Mouse (Mus musculus): ENCODE measurements at regions not wholly inside any gene's neighbourhood (a gene's known extent, or its start where the extent isn't known, plus 50 kb on each side); places are given as distances from the start of the nearest gene placed in this dataset.

GRCm38 (mm10) chr10:22917797-22918196, 97.8 kb upstream of the Tcf21 start:
- DNase-seq: no peak

GRCm38 (mm10) chr10:22915785-22916514, 96.0 kb upstream of the Tcf21 start:
- peak; percentile 44 for DNase-seq

GRCm38 (mm10) chr10:22913112-22913511, 93.1 kb upstream of the Tcf21 start:
- peak; percentile 42 for DNase-seq

- no peak for DNase-seq
Observed at GRCm38 (mm10) chr10:22908640-22909039, 88.7 kb upstream of the Tcf21 start.

GRCm38 (mm10) chr10:22905281-22905680, 85.3 kb upstream of the Tcf21 start:
- no peak for DNase-seq

- no peak for DNase-seq
Observed at GRCm38 (mm10) chr10:22893442-22893985, 73.5 kb upstream of the Tcf21 start.

- DNase-seq: no peak
Observed at GRCm38 (mm10) chr10:22887451-22887850, 67.5 kb upstream of the Tcf21 start.

- DNase-seq: no peak
Observed at GRCm38 (mm10) chr10:22879714-22880113, 59.7 kb upstream of the Tcf21 start.

- peak; percentile 35 for DNase-seq
Observed at GRCm38 (mm10) chr10:22877536-22878130, 57.7 kb upstream of the Tcf21 start.

- DNase-seq: no peak
Observed at GRCm38 (mm10) chr10:22877028-22877427, 57.1 kb upstream of the Tcf21 start.

GRCm38 (mm10) chr10:22875675-22876074, 55.7 kb upstream of the Tcf21 start:
- no peak for DNase-seq

GRCm38 (mm10) chr10:22875181-22875580, 55.2 kb upstream of the Tcf21 start:
- DNase-seq: peak; percentile 38
